Mouse (Mus musculus) myocyte (in vitro differentiated cells): ENCODE results near the gene Polr2f. TPM values are rescaled to one million over a fixed set of nuclear protein-coding genes. Genes with fewer than 3 reads are reported as not detected.
A peak's percentile ranks its signal among the peaks of the same experiment; 100 is the strongest.

ENCODE experiments used
- H3K27me3 ChIP-seq: one replicate; pipeline ENCODE4 v1.6.1; 2011; ENCODE audit not compliant: control insufficient read depth, insufficient read depth, insufficient read length
- H3K36me3 ChIP-seq: one replicate; pipeline ENCODE4 v1.6.1; 2011; ENCODE audit not compliant: control insufficient read depth, insufficient read depth
- H3K4me2 ChIP-seq: one replicate; pipeline ENCODE4 v1.6.1; 2011; ENCODE audit warnings: low read depth, control low read depth
- H3K4me3 ChIP-seq: one replicate; pipeline ENCODE4 v1.5.1; 2011; ENCODE audit warnings: mild to moderate bottlenecking, control low read depth, moderate library complexity
- H3K79me2 ChIP-seq: one replicate; pipeline ENCODE4 v1.6.1; 2011; ENCODE audit not compliant: control insufficient read depth, insufficient read depth
- H3ac ChIP-seq: one replicate; pipeline ENCODE4 v1.6.1; 2011; ENCODE audit not compliant: control insufficient read depth, insufficient read length
- CEBPB ChIP-seq: IDR thresholded peaks from 2 replicates; pipeline ENCODE4 v1.6.1; 2011; ENCODE audit warnings: mild to moderate bottlenecking, moderate library complexity; ENCODE audit not compliant: poor library complexity, insufficient read depth, severe bottlenecking
- E2F4 ChIP-seq: IDR thresholded peaks from one replicate; pipeline ENCODE4 v1.6.1; 2011; ENCODE audit warnings: mild to moderate bottlenecking, control low read depth, moderate library complexity; ENCODE audit not compliant: insufficient read depth
- MAX ChIP-seq: IDR thresholded peaks from one replicate; pipeline ENCODE4 v1.6.1; 2011; ENCODE audit warnings: low read depth, mild to moderate bottlenecking, control low read depth
- MYOD1 ChIP-seq, 3 experiments: IDR thresholded peaks; one replicate each; pipeline ENCODE4 v1.6.1; 2011; ENCODE audit warnings: control low read depth in 2 of 3, low read depth in 2 of 3, mild to moderate bottlenecking in 2 of 3, moderate library complexity in 1 of 3; ENCODE audit not compliant: insufficient read length in 2 of 3, control insufficient read depth in 1 of 3
- MYOG ChIP-seq, 3 experiments: IDR thresholded peaks; one replicate each; pipeline ENCODE4 v1.6.1; 2011; ENCODE audit warnings: control low read depth in 2 of 3, low read depth in 2 of 3, mild to moderate bottlenecking in 2 of 3; ENCODE audit not compliant: insufficient read length in 2 of 3, control insufficient read depth in 1 of 3, insufficient read depth in 1 of 3
- POLR2A ChIP-seq: IDR thresholded peaks from one replicate; pipeline ENCODE4 v1.6.1; 2011; ENCODE audit warnings: low read depth, mild to moderate bottlenecking, control low read depth, moderate library complexity; ENCODE audit not compliant: insufficient read length
- POLR2AphosphoS2 ChIP-seq: IDR thresholded peaks from one replicate; pipeline ENCODE4 v1.6.1; 2011; ENCODE audit warnings: low read depth, control low read depth; ENCODE audit not compliant: insufficient read length
- REST ChIP-seq: IDR thresholded peaks from one replicate; pipeline ENCODE4 v1.6.1; 2011; ENCODE audit warnings: mild to moderate bottlenecking, control low read depth, moderate library complexity; ENCODE audit not compliant: insufficient read depth, insufficient read length
- SRF ChIP-seq: IDR thresholded peaks from one replicate; pipeline ENCODE4 v1.6.1; 2011; ENCODE audit warnings: low read depth; ENCODE audit not compliant: control insufficient read depth, insufficient read length
- TCF12 ChIP-seq: IDR thresholded peaks from one replicate; pipeline ENCODE4 v1.6.1; 2011; ENCODE audit warnings: mild to moderate bottlenecking, control low read depth; ENCODE audit not compliant: poor library complexity, insufficient read depth, severe bottlenecking
- TCF3 ChIP-seq: IDR thresholded peaks from one replicate; pipeline ENCODE4 v1.6.1; 2011; ENCODE audit warnings: low read depth, control low read depth; ENCODE audit not compliant: insufficient read length
- USF1 ChIP-seq: IDR thresholded peaks from one replicate; pipeline ENCODE4 v1.6.1; 2011; ENCODE audit warnings: low read depth, mild to moderate bottlenecking, control low read depth, moderate library complexity
- polyA plus RNA-seq: library from polyadenylated mRNA; unstranded; fragments of >200 nt; fragmentation: generic; extraction: Trizol; gene quantifications from one replicate; pipeline ENCODE4 v1.2.1, GENCODE M21; 2012; ENCODE audit warnings: missing spikeins

Polr2f gene
- polyA plus RNA-seq, 1 experiment, result 388 TPM

DNA sequence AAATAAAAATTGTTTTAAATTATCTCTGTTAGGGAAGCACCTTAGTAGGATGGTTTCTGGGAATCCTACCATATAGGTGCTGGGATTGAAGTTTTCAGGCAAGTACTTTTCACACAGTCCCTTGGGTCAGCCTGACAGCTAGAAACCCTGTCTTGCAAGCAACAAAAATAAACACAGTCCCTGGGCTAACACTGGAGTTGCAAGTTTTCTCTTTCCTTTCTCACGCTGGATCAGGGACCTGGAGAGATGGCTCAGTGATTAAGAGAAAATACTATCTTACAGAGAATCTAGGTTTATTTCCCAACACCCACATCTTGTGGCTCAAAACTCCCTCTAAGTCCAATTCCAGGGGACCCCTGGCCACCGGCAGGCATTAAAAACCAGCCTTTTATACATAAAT, 43.7 kb upstream of the Polr2f start:
- Histone ChIP-seq H3K79me2 (no peaks in the 10 kb centered on the region), H3K27me3 (no peaks in the 10 kb centered on the region), H3K4me2 (no peak overlapping the region), H3K4me3 (no peak overlapping the region), H3K36me3 (peaks cover 29% of the 10 kb centered on the region), H3ac (no peak overlapping the region)
- TF ChIP-seq MYOG (IDR thresholded peaks at IDR 0.05; ENCODE audit: control insufficient read depth in 1 of 3, insufficient read depth in 1 of 3, insufficient read length in 2 of 3, low read depth in 2 of 3) (no peak), POLR2AphosphoS2 (no peak), TCF3 (no peak), MAX (no peak), MYOD1 (IDR thresholded peaks at IDR 0.05; ENCODE audit: control insufficient read depth in 1 of 3, insufficient read length in 2 of 3, low read depth in 2 of 3) (no peak), CEBPB (no peak), USF1 (no peak), TCF12 (no peak), POLR2A (no peak), E2F4 (no peak), SRF (no peak), REST (no peak)

DNA sequence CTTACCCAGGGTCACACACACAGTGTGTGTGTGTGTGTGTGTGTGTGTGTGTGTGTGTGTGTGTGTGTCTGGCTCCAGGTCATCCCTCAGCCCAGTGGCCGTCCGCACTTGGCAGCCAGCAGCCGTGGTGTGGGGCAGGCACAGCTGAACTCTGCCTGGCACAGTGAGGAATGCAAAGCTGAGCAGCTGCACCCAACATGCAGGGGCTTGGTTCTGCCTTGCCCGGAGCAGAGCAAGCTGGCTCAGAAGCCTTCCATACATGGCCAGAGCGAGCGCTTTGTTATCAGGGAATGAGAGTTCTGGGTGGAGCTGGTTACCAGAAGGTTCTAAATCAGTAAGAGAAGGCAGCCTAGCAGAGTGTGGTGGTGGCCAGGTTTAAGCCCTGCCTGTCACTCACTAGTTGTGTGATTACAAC, 43.2 kb upstream of the Polr2f start:
- Histone ChIP-seq H3K27me3 (no peaks in the 10 kb centered on the region), H3ac (no peak overlapping the region), H3K4me2 (no peak overlapping the region), H3K4me3 (no peak overlapping the region), H3K79me2 (no peaks in the 10 kb centered on the region), H3K36me3 (peaks cover 29% of the 10 kb centered on the region)
- no peak for TF ChIP-seq CEBPB
- TF ChIP-seq TCF12, result peak; percentile 93
- peak; percentile 64 for TF ChIP-seq POLR2A
- TF ChIP-seq SRF, result peak; percentile 96
- no peak for TF ChIP-seq USF1
- TF ChIP-seq TCF3, result peak; percentile 99
- peak; percentile 99 to 100 (median 100) for TF ChIP-seq MYOG (IDR thresholded peaks at IDR 0.05; ENCODE audit: control insufficient read depth in 1 of 3, insufficient read depth in 1 of 3, insufficient read length in 2 of 3, low read depth in 2 of 3)
- TF ChIP-seq MAX, result no peak
- peak; percentile 84 to 100 (median 98) for TF ChIP-seq MYOD1 (IDR thresholded peaks at IDR 0.05; ENCODE audit: control insufficient read depth in 1 of 3, insufficient read length in 2 of 3, low read depth in 2 of 3)
- no peak for TF ChIP-seq E2F4
- no peak for TF ChIP-seq REST
- peak; percentile 80 for TF ChIP-seq POLR2AphosphoS2

- Histone ChIP-seq H3ac (no peak overlapping the region), H3K4me2 (no peak overlapping the region), H3K79me2 (no peaks in the 10 kb centered on the region), H3K27me3 (no peaks in the 10 kb centered on the region), H3K36me3 (peaks cover 26% of the 10 kb centered on the region), H3K4me3 (no peak overlapping the region)
- no peak for TF ChIP-seq TCF12
- TF ChIP-seq TCF3, result no peak
- TF ChIP-seq POLR2AphosphoS2, result no peak
- no peak for TF ChIP-seq MYOD1 (IDR thresholded peaks at IDR 0.05; ENCODE audit: control insufficient read depth in 1 of 3, insufficient read length in 2 of 3, low read depth in 2 of 3)
- no peak for TF ChIP-seq USF1
- TF ChIP-seq POLR2A, result no peak
- no peak for TF ChIP-seq CEBPB
- no peak for TF ChIP-seq E2F4
- no peak for TF ChIP-seq MYOG (IDR thresholded peaks at IDR 0.05; ENCODE audit: control insufficient read depth in 1 of 3, insufficient read depth in 1 of 3, insufficient read length in 2 of 3, low read depth in 2 of 3)
- TF ChIP-seq SRF, result no peak
- TF ChIP-seq REST, result no peak
- TF ChIP-seq MAX, result no peak
These were observed 42.6 kb upstream of the Polr2f start for GRCm38 (mm10) chr15:79098220-79098619.

GRCm38 (mm10) chr15:79098868-79099267, 41.9 kb upstream of the Polr2f start:
- TF ChIP-seq MYOD1 (IDR thresholded peaks at IDR 0.05; ENCODE audit: control insufficient read depth in 1 of 3, insufficient read length in 2 of 3, low read depth in 2 of 3) (no peak), POLR2AphosphoS2 (no peak), MAX (no peak), CEBPB (no peak), MYOG (IDR thresholded peaks at IDR 0.05; ENCODE audit: control insufficient read depth in 1 of 3, insufficient read depth in 1 of 3, insufficient read length in 2 of 3, low read depth in 2 of 3) (no peak), E2F4 (no peak), TCF12 (no peak)
- Histone ChIP-seq H3K79me2 (no peaks in the 10 kb centered on the region), H3K36me3 (peaks cover 19% of the 10 kb centered on the region), H3K4me2 (no peak overlapping the region), H3ac (no peak overlapping the region), H3K27me3 (no peaks in the 10 kb centered on the region), H3K4me3 (no peak overlapping the region)

DNA sequence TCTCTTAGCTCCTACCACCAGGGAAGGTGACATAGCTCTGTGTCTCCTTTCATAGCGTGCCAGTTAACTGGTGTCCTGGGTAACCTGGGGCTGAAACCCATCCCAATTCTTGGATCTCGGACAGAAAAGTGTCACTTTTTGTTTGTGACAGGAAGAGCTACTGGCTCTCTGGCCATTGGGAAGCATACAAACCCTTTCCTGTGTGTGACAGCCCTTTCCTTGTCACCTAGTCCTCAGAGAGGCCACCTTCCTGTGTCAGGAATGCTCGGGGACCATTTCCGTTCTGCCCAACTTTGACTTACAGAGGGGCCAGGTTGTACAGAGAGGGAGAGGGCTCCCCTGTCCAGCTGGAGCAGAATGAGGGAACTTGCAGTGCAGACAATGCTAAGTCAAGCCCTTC, 41.4 kb upstream of the Polr2f start:
- Histone ChIP-seq H3K79me2 (no peaks in the 10 kb centered on the region), H3K4me2 (no peak overlapping the region), H3K36me3 (peaks cover 13% of the 10 kb centered on the region), H3ac (no peak overlapping the region), H3K4me3 (no peak overlapping the region), H3K27me3 (no peaks in the 10 kb centered on the region)
- TF ChIP-seq MYOG (IDR thresholded peaks at IDR 0.05; ENCODE audit: control insufficient read depth in 1 of 3, insufficient read depth in 1 of 3, insufficient read length in 2 of 3, low read depth in 2 of 3) (no peak), TCF12 (no peak), SRF (no peak), POLR2AphosphoS2 (no peak), POLR2A (no peak), MAX (no peak), MYOD1 (IDR thresholded peaks at IDR 0.05; ENCODE audit: control insufficient read depth in 1 of 3, insufficient read length in 2 of 3, low read depth in 2 of 3) (no peak), E2F4 (no peak), CEBPB (no peak)
